Mouse (Mus musculus) spleen, postnatal 0 days (tissue): ENCODE measurements around the gene Kcnj6. TPM values are rescaled to one million over a fixed set of nuclear protein-coding genes. Genes with fewer than 3 reads are reported as not detected.

Experiments used
- polyA plus RNA-seq: library from polyadenylated mRNA; unstranded; fragments of >200 nt; fragmentation: Nextera tagmentation; extraction: Ambion mirVana; gene quantifications from 2 replicates; pipeline ENCODE4 v1.2.1, GENCODE M21; 2015

The Kcnj6 gene
- polyA plus RNA-seq: not detected in 2 replicates

GRCm38 (mm10) chr16:94997340-94997849 lies at the start of gene Kcnj6:
Gene Kcnj6 (minus strand): TSS chr16:94997701.

